Mouse (Mus musculus): ENCODE measurements around the gene Crispld2.

DNA sequence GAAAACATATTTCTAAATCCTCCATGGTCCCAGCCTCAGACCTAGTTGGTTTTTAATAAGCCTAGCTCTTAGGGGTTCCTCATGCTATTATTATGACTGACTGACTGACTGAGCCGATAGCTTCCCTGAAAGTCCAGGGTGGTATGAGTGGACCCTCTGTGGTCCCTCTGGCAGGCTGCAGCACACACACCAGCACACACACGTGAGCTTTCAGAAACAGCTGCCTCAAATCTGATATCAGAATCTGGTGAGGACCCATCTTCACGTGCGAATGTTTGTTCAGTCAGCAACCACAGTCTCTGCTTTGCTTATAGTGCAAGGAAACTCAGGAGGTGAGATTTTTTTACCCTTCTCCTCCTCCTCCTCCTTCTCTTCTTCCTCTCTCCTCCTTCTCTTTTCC, 27.4 kb upstream of the Crispld2 start:
- no peak for TF ChIP-seq EP300 (IDR thresholded peaks at IDR 0.05; ENCODE audit: low read length)
- TF ChIP-seq POLR2A (IDR thresholded peaks at IDR 0.05; ENCODE audit: low read depth, low read length) = no peak
- TF ChIP-seq CTCF (conservative IDR thresholded peaks at IDR 0.05 in 1 of 2, IDR thresholded peaks at IDR 0.05 in 1 of 2; ENCODE audit: low read depth in 2 of 2, low read length in 2 of 2) = no peak
